Mouse (Mus musculus) lung, embryonic 16.5 days (tissue): ENCODE measurements around the gene Fgfr2. TPM values are rescaled to one million over a fixed set of nuclear protein-coding genes. Genes with fewer than 3 reads are reported as not detected.

Source experiments
- ATAC-seq: fragments of 200-750 bp; cut with Nextera tagmentation; 2 replicates; pipeline ENCODE4 v1.8.0; 2017; ENCODE audit warnings: low read depth, mild to moderate bottlenecking, moderate library complexity
- H3K27ac ChIP-seq: fragments of 300-500 bp; sonication (generic); 2 replicates; pipeline ENCODE4 v1.5.1; 2014; ENCODE audit warnings: mild to moderate bottlenecking, control low read depth, low read length
- H3K27me3 ChIP-seq: fragments of 300-500 bp; sonication (generic); 2 replicates; pipeline ENCODE4 v1.6.1; 2014; ENCODE audit warnings: low read depth, low read length, mixed read lengths; ENCODE audit not compliant: control insufficient read depth, insufficient read depth
- H3K36me3 ChIP-seq: fragments of 300-500 bp; sonication (generic); 2 replicates; pipeline ENCODE4 v1.6.1; 2014; ENCODE audit warnings: low read length; ENCODE audit not compliant: control insufficient read depth, insufficient read depth
- H3K4me1 ChIP-seq: fragments of 300-500 bp; sonication (generic); replicated peaks from 2 replicates; pipeline ENCODE4 v1.6.1; 2014; ENCODE audit warnings: low read length, mixed read lengths; ENCODE audit not compliant: control insufficient read depth, insufficient read depth
- H3K4me2 ChIP-seq: fragments of 300-500 bp; sonication (generic); 2 replicates; pipeline ENCODE4 v1.6.1; 2014; ENCODE audit warnings: low read depth, low read length, control low read depth
- H3K4me3 ChIP-seq: fragments of 300-500 bp; sonication (generic); 2 replicates; pipeline ENCODE4 v1.5.1; 2014; ENCODE audit warnings: mild to moderate bottlenecking, low read length, control low read depth
- H3K9ac ChIP-seq: fragments of 300-500 bp; sonication (generic); 2 replicates; pipeline ENCODE4 v1.6.1; 2014; ENCODE audit warnings: low read length, control low read depth
- H3K9me3 ChIP-seq: fragments of 300-500 bp; sonication (generic); 2 replicates; pipeline ENCODE4 v1.6.1; 2016; ENCODE audit warnings: low read length; ENCODE audit not compliant: control insufficient read depth
- WGBS: fragments of 180-500 bp; shearing (Covaris S2); extraction: QIAGEN DNeasy Blood & Tissue Kit; methylation state at CpG from one replicate; pipeline ENCODE4 v1.1.7; 2014; 5-methylcytosine and 5-hydroxymethylcytosine counted together
- polyA plus RNA-seq: library from polyadenylated mRNA; unstranded; fragments of >200 nt; fragmentation: Nextera tagmentation; extraction: Ambion mirVana; gene quantifications from 2 replicates; pipeline ENCODE4 v1.2.1, GENCODE M21; 2015

The Fgfr2 gene
- polyA plus RNA-seq, 1 experiment from 2014 or later, result 175 TPM

- peaks cover 5% of the 10 kb centered on the region; the same call in 1 of the 2 replicates for H3K4me1 ChIP-seq
- no peaks in the 10 kb centered on the region for H3K27me3 ChIP-seq
- H3K36me3 ChIP-seq, result peaks cover 2% of the 10 kb centered on the region; the same call in 1 of the 2 replicates
- no peak for ATAC-seq
- no peaks in the 10 kb centered on the region for H3K9me3 ChIP-seq
- H3K9ac ChIP-seq, result no peak overlapping the region
- WGBS, result 83% methylated on average over 4 of the region's 4 CpGs
- H3K4me2 ChIP-seq, result no peak overlapping the region
- no peak overlapping the region for H3K4me3 ChIP-seq
- no peak overlapping the region for H3K27ac ChIP-seq
Measured at GRCm38 (mm10) chr7:130716341-130716740, 2406.8 kb downstream of the Fgfr2 start.

- H3K4me3 ChIP-seq, result no peak overlapping the region
- no peak overlapping the region for H3K27ac ChIP-seq
- no peak overlapping the region for H3K4me2 ChIP-seq
- peaks cover 2% of the 10 kb centered on the region; the same call in 1 of the 2 replicates for H3K36me3 ChIP-seq
- H3K9ac ChIP-seq, result no peak overlapping the region
- peaks cover 2% of the 10 kb centered on the region; the same call in 1 of the 2 replicates for H3K4me1 ChIP-seq
- no peaks in the 10 kb centered on the region for H3K27me3 ChIP-seq
- no peak for ATAC-seq
- 88% methylated on average over 3 of the region's 3 CpGs for WGBS
- H3K9me3 ChIP-seq, result no peaks in the 10 kb centered on the region
Measured at GRCm38 (mm10) chr7:130715467-130715866, 2407.7 kb downstream of the Fgfr2 start.

DNA sequence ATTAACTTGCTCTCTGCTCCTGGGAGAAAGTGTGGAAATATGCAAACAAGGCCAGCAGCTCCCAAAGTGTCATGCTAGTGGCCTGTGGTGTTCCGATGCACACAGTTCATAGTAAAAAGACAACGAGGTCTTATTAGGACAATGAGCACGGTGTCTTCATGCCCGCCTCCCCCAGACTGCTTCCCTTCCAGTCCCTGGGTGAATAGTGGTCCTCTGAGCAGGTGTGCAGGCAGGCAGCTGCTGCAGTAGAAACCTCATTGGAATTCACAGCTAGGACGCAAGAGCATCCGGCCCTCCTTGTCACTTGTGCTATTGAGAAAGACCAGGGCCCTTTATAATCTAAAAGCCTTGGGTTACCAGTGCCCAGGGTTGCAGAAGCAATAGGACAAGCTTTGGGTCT lies 2409.8 kb downstream of the Fgfr2 start:
- Histone ChIP-seq H3K4me1 (peaks cover 17% of the 10 kb centered on the region), H3K4me3 (no peak overlapping the region), H3K27ac (no peak overlapping the region), H3K4me2 (no peak overlapping the region), H3K36me3 (peaks cover 2% of the 10 kb centered on the region; the same call in 1 of the 2 replicates), H3K9me3 (no peaks in the 10 kb centered on the region), H3K27me3 (no peaks in the 10 kb centered on the region), H3K9ac (no peak overlapping the region)
- no peak for ATAC-seq
- 70% methylated on average over 6 of the region's 6 CpGs for WGBS

GRCm38 (mm10) chr7:130711851-130712250 lies 2411.3 kb downstream of the Fgfr2 start:
- Histone ChIP-seq H3K36me3 (peaks cover 2% of the 10 kb centered on the region; the same call in 1 of the 2 replicates), H3K4me2 (no peak overlapping the region), H3K4me3 (no peak overlapping the region), H3K9me3 (no peaks in the 10 kb centered on the region), H3K27ac (no peak overlapping the region), H3K9ac (no peak overlapping the region), H3K27me3 (no peaks in the 10 kb centered on the region), H3K4me1 (peaks cover 22% of the 10 kb centered on the region)
- ATAC-seq, result no peak
- 83% methylated on average over 6 of the region's 7 CpGs for WGBS

- WGBS, result 45% methylated on average over 9 of the region's 9 CpGs
- Histone ChIP-seq H3K4me3 (no peak overlapping the region), H3K36me3 (no peaks in the 10 kb centered on the region), H3K27ac (peak overlapping the region; percentile 48), H3K4me2 (no peak overlapping the region), H3K9ac (no peak overlapping the region), H3K27me3 (no peaks in the 10 kb centered on the region), H3K9me3 (no peaks in the 10 kb centered on the region), H3K4me1 (peaks cover 22% of the 10 kb centered on the region)
- ATAC-seq, result peak; percentile 45; the same call in 1 of the 2 replicates
Measured at GRCm38 (mm10) chr7:130709372-130710274, 2413.5 kb downstream of the Fgfr2 start.

DNA sequence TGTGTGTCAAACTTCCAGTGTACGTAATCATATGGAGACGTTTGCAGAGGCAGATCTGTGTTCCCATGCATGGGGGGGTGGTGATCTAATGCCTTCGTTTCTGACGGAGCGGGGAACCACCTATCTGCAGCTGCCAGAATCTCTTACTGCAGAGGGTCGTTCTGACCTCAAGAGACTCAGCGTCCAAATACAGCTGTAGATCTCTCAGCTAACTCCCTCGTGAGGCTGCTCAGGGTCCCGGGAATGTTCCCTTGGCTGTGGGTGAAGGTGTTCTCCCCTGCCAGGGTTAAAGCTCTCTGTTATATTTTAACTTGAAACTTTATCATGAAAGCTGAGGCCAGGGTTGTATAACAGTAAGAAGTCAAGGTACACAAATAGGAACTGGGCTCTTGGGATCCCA lies 2414.2 kb downstream of the Fgfr2 start:
- H3K4me2 ChIP-seq, result no peak overlapping the region
- no peaks in the 10 kb centered on the region for H3K9me3 ChIP-seq
- H3K4me1 ChIP-seq, result peaks cover 22% of the 10 kb centered on the region
- no peaks in the 10 kb centered on the region for H3K27me3 ChIP-seq
- WGBS, result 22% methylated on average over 9 of the region's 9 CpGs
- ATAC-seq, result peak; percentile 29; the same call in 1 of the 2 replicates
- no peaks in the 10 kb centered on the region for H3K36me3 ChIP-seq
- H3K27ac ChIP-seq, result peak overlapping the region; percentile 48
- no peak overlapping the region for H3K9ac ChIP-seq
- H3K4me3 ChIP-seq, result no peak overlapping the region

DNA sequence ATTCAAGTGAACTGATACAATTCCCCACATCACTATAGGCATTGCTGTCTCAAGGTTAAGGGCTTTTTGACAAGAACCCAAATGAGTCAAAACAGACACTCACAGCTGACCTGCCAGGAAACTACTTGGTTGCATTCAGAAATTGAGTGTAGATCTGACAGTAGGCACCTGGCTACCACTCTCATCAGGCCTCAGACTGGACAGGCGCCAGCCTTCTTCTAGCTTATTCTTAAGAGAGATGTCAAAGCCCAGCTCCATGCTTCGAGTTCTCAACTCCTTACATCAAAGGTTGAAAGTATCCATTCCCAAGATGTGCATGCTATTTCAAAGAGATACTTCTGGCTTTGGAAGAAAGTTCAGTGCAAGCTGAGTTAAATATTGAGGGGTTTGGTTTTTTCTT lies 2417.9 kb downstream of the Fgfr2 start:
- Histone ChIP-seq H3K9me3 (no peaks in the 10 kb centered on the region), H3K4me2 (no peak overlapping the region), H3K36me3 (no peaks in the 10 kb centered on the region), H3K4me3 (no peak overlapping the region), H3K9ac (no peak overlapping the region), H3K27ac (no peak overlapping the region), H3K4me1 (peaks cover 22% of the 10 kb centered on the region), H3K27me3 (no peaks in the 10 kb centered on the region)
- 68% methylated on average over 2 of the region's 2 CpGs for WGBS
- ATAC-seq, result no peak

DNA sequence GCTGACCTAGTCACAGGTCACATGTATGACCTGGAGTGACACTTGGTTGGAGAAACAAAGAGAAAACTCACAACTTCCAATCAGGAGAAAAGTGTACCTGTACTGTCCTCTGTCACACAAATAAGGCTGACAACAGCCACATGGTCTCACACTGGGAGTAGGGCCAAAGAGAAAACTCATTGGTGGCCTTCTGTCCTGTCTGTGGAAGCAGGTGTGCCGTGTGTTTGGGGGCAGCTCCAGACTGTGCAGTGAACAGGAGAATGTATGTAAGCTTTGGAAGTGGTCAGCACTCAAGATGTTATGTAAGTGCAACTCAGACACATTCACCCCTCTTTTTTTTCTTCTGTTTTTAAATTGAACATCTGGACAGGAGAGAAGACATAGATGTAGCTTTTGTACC lies 2421.8 kb downstream of the Fgfr2 start:
- no peak overlapping the region for H3K27ac ChIP-seq
- WGBS, result 64% methylated on average over 1 of the region's 1 CpGs
- ATAC-seq, result no peak
- H3K4me3 ChIP-seq, result no peak overlapping the region
- no peaks in the 10 kb centered on the region for H3K9me3 ChIP-seq
- no peak overlapping the region for H3K9ac ChIP-seq
- H3K4me2 ChIP-seq, result no peak overlapping the region
- no peaks in the 10 kb centered on the region for H3K36me3 ChIP-seq
- H3K4me1 ChIP-seq, result no peaks in the 10 kb centered on the region
- H3K27me3 ChIP-seq, result no peaks in the 10 kb centered on the region

GRCm38 (mm10) chr7:130698480-130698879 lies 2424.7 kb downstream of the Fgfr2 start:
- H3K36me3 ChIP-seq, result no peaks in the 10 kb centered on the region
- no peak overlapping the region for H3K9ac ChIP-seq
- no peak overlapping the region for H3K4me3 ChIP-seq
- H3K9me3 ChIP-seq, result no peaks in the 10 kb centered on the region
- H3K27ac ChIP-seq, result no peak overlapping the region
- H3K27me3 ChIP-seq, result no peaks in the 10 kb centered on the region
- ATAC-seq, result no peak
- H3K4me1 ChIP-seq, result peaks cover 24% of the 10 kb centered on the region
- no peak overlapping the region for H3K4me2 ChIP-seq
